Mouse (Mus musculus) cortical plate, adult 2 months (tissue): Measurements from ENCODE around the gene Rtp3.

Source experiments
- CTCF ChIP-seq: fragments of 200-500 bp; IDR thresholded peaks from 2 replicates; pipeline ENCODE4 v1.5.1; 2011; ENCODE audit warnings: mild to moderate bottlenecking, control low read depth, low read length; ENCODE audit not compliant: insufficient read depth; ENCODE audit errors: extremely low read depth
- POLR2A ChIP-seq: fragments of 200-500 bp; IDR thresholded peaks from 2 replicates; pipeline ENCODE4 v1.6.1; 2011; ENCODE audit warnings: mild to moderate bottlenecking, low read length, control low read depth; ENCODE audit not compliant: insufficient read depth; ENCODE audit errors: extremely low read depth

DNA sequence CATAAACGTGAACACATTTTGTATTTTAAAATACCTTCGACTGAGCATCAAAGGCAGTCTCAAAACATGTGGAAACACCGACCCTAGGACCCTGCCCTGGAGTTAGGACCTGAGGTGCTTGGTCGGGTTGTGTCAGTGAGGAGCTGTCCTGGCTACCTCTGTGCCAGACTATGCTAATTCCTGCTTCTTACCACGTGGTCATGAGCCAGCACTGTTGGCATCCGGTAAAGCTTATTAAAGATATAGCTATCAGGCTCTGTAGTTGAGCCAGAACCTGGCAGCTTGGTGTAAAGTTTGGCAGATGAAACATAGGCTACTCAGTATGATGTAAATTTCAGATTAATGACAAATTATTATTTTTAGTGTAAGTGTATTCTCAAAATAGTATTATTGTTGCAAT, 38.0 kb downstream of the Rtp3 start:
- TF ChIP-seq POLR2A = no peak
- TF ChIP-seq CTCF = no peak
